Mouse (Mus musculus) liver, embryonic 14.5 days (tissue): ENCODE results near the gene Kcnq5. TPM values are rescaled to one million over a fixed set of nuclear protein-coding genes. Genes with fewer than 3 reads are reported as not detected.

Experiments
- ATAC-seq: fragments of 200-750 bp; cut with Nextera tagmentation; 2 replicates; pipeline ENCODE4 v1.8.0; 2017; ENCODE audit warnings: moderate number of reproducible peaks, mild to moderate bottlenecking, moderate library complexity; ENCODE audit not compliant: insufficient read depth
- DNase-seq, 3 experiments: peaks; one replicate each; pipeline ENCODE4 v3.0.0-alpha.2; 2012 to 2013; ENCODE audit warnings: low read depth in 3 of 3, low spot score in 3 of 3
- H3K27ac ChIP-seq: fragments of 300-500 bp; sonication (generic); 2 replicates; pipeline ENCODE4 v1.5.1; 2014; ENCODE audit warnings: moderate library complexity, mild to moderate bottlenecking, control low read depth, inconsistent platforms
- H3K27me3 ChIP-seq: fragments of 300-500 bp; sonication (generic); 2 replicates; pipeline ENCODE4 v1.6.1; 2014; ENCODE audit warnings: mild to moderate bottlenecking, low read length, moderate library complexity; ENCODE audit not compliant: control insufficient read depth, insufficient read depth
- H3K36me3 ChIP-seq: fragments of 300-500 bp; sonication (generic); replicated peaks from 2 replicates; pipeline ENCODE4 v1.6.1; 2014; ENCODE audit warnings: low read depth; ENCODE audit not compliant: control insufficient read depth, insufficient read depth
- H3K4me1 ChIP-seq, 2 experiments: fragments of 200-500 bp in 1 of 2; fragments of 300-500 bp in 1 of 2; sonication (generic) in 1 of 2; replicated peaks; 2 replicates each; pipeline ENCODE4 v1.6.1; 2012 to 2014; ENCODE audit warnings: antibody characterized with exemption in 1 of 2, inconsistent platforms in 1 of 2, low read length in 1 of 2; ENCODE audit not compliant: control insufficient read depth in 2 of 2, insufficient read depth in 2 of 2
- H3K4me2 ChIP-seq: fragments of 300-500 bp; sonication (generic); 2 replicates; pipeline ENCODE4 v1.6.1; 2014; ENCODE audit warnings: low read depth, mild to moderate bottlenecking, control low read depth, moderate library complexity
- H3K4me3 ChIP-seq, 2 experiments: fragments of 200-500 bp in 1 of 2; fragments of 300-500 bp in 1 of 2; sonication (generic) in 1 of 2; 2 replicates each; pipeline ENCODE4 v1.5.1; 2012 to 2014; ENCODE audit warnings: low read depth in 2 of 2, low read length in 2 of 2, mild to moderate bottlenecking in 2 of 2, control low read depth in 1 of 2, inconsistent platforms in 1 of 2, moderate library complexity in 1 of 2; ENCODE audit not compliant: insufficient read depth in 1 of 2
- H3K9ac ChIP-seq: fragments of 300-500 bp; sonication (generic); replicated peaks from 2 replicates; pipeline ENCODE4 v1.6.1; 2014; ENCODE audit warnings: mild to moderate bottlenecking, control low read depth, moderate library complexity
- H3K9me3 ChIP-seq: fragments of 300-500 bp; sonication (generic); 2 replicates; pipeline ENCODE4 v1.6.1; 2016; ENCODE audit warnings: low read length, mixed read lengths; ENCODE audit not compliant: control insufficient read depth
- CTCF ChIP-seq: IDR thresholded peaks from 2 replicates; pipeline ENCODE4 v1.5.1; 2016; ENCODE audit warnings: antibody characterized with exemption, low read depth, control low read depth
- EP300 ChIP-seq: IDR thresholded peaks from 2 replicates; pipeline ENCODE4 v1.6.1; 2016; ENCODE audit warnings: antibody characterized with exemption, low read depth
- WGBS: fragments of 180-500 bp; shearing (Covaris S2); extraction: QIAGEN DNeasy Blood & Tissue Kit; methylation state at CpG from one replicate; pipeline ENCODE4 v1.1.7; 2014; ENCODE audit not compliant: insufficient replicate concordance; 5-methylcytosine and 5-hydroxymethylcytosine counted together
- polyA plus RNA-seq, 2 experiments: library from polyadenylated mRNA; depleted of rRNA in 1 of 2; stranded (reverse) in 1 of 2; unstranded in 1 of 2; fragments of >200 nt; fragmentation: Nextera tagmentation in 1 of 2; extraction: Ambion mirVana in 1 of 2; gene quantifications; 2 replicates each; pipeline versions ENCODE4 v1.2.1 to v1.2.3; 2012 to 2014

Kcnq5 gene
- polyA plus RNA-seq, 2 experiments, result 0.11 TPM; not detected in 1

GRCm38 (mm10) chr1:21488645-21489044, 473.1 kb downstream of the Kcnq5 start:
- Histone ChIP-seq H3K27ac (no peak overlapping the region), H3K4me3 (no peak overlapping the region), H3K9ac (no peak overlapping the region), H3K4me1 (no peaks in the 10 kb centered on the region), H3K4me2 (no peak overlapping the region), H3K9me3 (no peaks in the 10 kb centered on the region), H3K36me3 (no peaks in the 10 kb centered on the region), H3K27me3 (no peaks in the 10 kb centered on the region)
- TF ChIP-seq EP300, result no peak
- no peak for TF ChIP-seq CTCF
- DNase-seq, result no peak
- 63% methylated on average over 3 of the region's 3 CpGs for WGBS
- ATAC-seq, result no peak

- H3K36me3 ChIP-seq, result no peaks in the 10 kb centered on the region
- 60% methylated on average over 5 of the region's 5 CpGs for WGBS
- H3K27me3 ChIP-seq, result no peaks in the 10 kb centered on the region
- H3K4me2 ChIP-seq, result no peak overlapping the region
- no peaks in the 10 kb centered on the region for H3K4me1 ChIP-seq
- no peak overlapping the region for H3K9ac ChIP-seq
- no peak overlapping the region for H3K4me3 ChIP-seq
- no peak overlapping the region for H3K27ac ChIP-seq
- DNase-seq (no peak), ATAC-seq (no peak)
- no peaks in the 10 kb centered on the region for H3K9me3 ChIP-seq
- TF ChIP-seq EP300 (no peak), CTCF (no peak)
These were observed 475.5 kb downstream of the Kcnq5 start for GRCm38 (mm10) chr1:21486266-21486665.

- Histone ChIP-seq H3K9ac (no peak overlapping the region), H3K4me3 (no peak overlapping the region), H3K27ac (no peak overlapping the region), H3K36me3 (no peaks in the 10 kb centered on the region), H3K4me1 (no peaks in the 10 kb centered on the region), H3K9me3 (no peaks in the 10 kb centered on the region), H3K27me3 (no peaks in the 10 kb centered on the region), H3K4me2 (no peak overlapping the region)
- 66% methylated on average over 6 of the region's 6 CpGs for WGBS
- TF ChIP-seq EP300 (no peak), CTCF (no peak)
- DNase-seq (no peak), ATAC-seq (no peak)
These were observed 492.4 kb downstream of the Kcnq5 start for GRCm38 (mm10) chr1:21469311-21469710.

GRCm38 (mm10) chr1:21466431-21466830, 495.3 kb downstream of the Kcnq5 start:
- Histone ChIP-seq H3K9me3 (no peaks in the 10 kb centered on the region), H3K4me1 (no peaks in the 10 kb centered on the region), H3K4me3 (no peak overlapping the region), H3K9ac (no peak overlapping the region), H3K27me3 (no peaks in the 10 kb centered on the region), H3K4me2 (no peak overlapping the region), H3K27ac (no peak overlapping the region), H3K36me3 (no peaks in the 10 kb centered on the region)
- TF ChIP-seq CTCF (no peak), EP300 (no peak)
- DNase-seq (no peak), ATAC-seq (no peak)
- WGBS, result 67% methylated on average over 4 of the region's 4 CpGs

- ATAC-seq (no peak), DNase-seq (no peak)
- 57% methylated on average over 18 of the region's 18 CpGs for WGBS
- Histone ChIP-seq H3K4me3 (no peak overlapping the region), H3K27me3 (no peaks in the 10 kb centered on the region), H3K9me3 (no peaks in the 10 kb centered on the region), H3K4me2 (no peak overlapping the region), H3K36me3 (no peaks in the 10 kb centered on the region), H3K9ac (no peak overlapping the region), H3K4me1 (no peaks in the 10 kb centered on the region), H3K27ac (no peak overlapping the region)
- TF ChIP-seq CTCF, result peak; percentile 72
- no peak for TF ChIP-seq EP300
These were observed 500.6 kb downstream of the Kcnq5 start for GRCm38 (mm10) chr1:21460941-21461689.
